Mouse (Mus musculus) liver, embryonic 13.5 days (tissue): Measurements from ENCODE around the gene Casp7. TPM values are rescaled to one million over a fixed set of nuclear protein-coding genes. Genes with fewer than 3 reads are reported as not detected.

ENCODE experiments used
- ATAC-seq: fragments of 200-750 bp; cut with Nextera tagmentation; 2 replicates; pipeline ENCODE4 v1.8.0; 2017; ENCODE audit warnings: low read depth, mild to moderate bottlenecking, moderate number of reproducible peaks, moderate library complexity
- DNase-seq: peaks from one replicate; pipeline ENCODE4 v3.0.0; 2022
- H3K27ac ChIP-seq: fragments of 300-500 bp; sonication (generic); 2 replicates; pipeline ENCODE4 v1.5.1; 2015; ENCODE audit warnings: moderate library complexity, mild to moderate bottlenecking, inconsistent platforms
- H3K27me3 ChIP-seq: fragments of 300-500 bp; sonication (generic); 2 replicates; pipeline ENCODE4 v1.6.1; 2015; ENCODE audit warnings: mild to moderate bottlenecking, inconsistent platforms
- H3K36me3 ChIP-seq: fragments of 300-500 bp; sonication (generic); 2 replicates; pipeline ENCODE4 v1.6.1; 2015; ENCODE audit warnings: mild to moderate bottlenecking, inconsistent platforms
- H3K4me1 ChIP-seq: fragments of 300-500 bp; sonication (generic); replicated peaks from 2 replicates; pipeline ENCODE4 v1.6.1; 2015; ENCODE audit warnings: inconsistent platforms
- H3K4me2 ChIP-seq: fragments of 300-500 bp; sonication (generic); 2 replicates; pipeline ENCODE4 v1.6.1; 2015; ENCODE audit warnings: inconsistent platforms, mild to moderate bottlenecking, moderate library complexity
- H3K4me3 ChIP-seq: fragments of 300-500 bp; sonication (generic); replicated peaks from 2 replicates; pipeline ENCODE4 v1.5.1; 2015; ENCODE audit warnings: mild to moderate bottlenecking, inconsistent platforms
- H3K9ac ChIP-seq: fragments of 300-500 bp; sonication (generic); 2 replicates; pipeline ENCODE4 v1.6.1; 2015; ENCODE audit warnings: mild to moderate bottlenecking, inconsistent platforms
- H3K9me3 ChIP-seq: fragments of 300-500 bp; sonication (generic); replicated peaks from 2 replicates; pipeline ENCODE4 v1.6.1; 2016; ENCODE audit warnings: inconsistent platforms
- WGBS: fragments of 180-500 bp; shearing (Covaris S2); methylation state at CpG from one replicate; pipeline ENCODE4 v1.1.7; 2015; ENCODE audit not compliant: insufficient replicate concordance; 5-methylcytosine and 5-hydroxymethylcytosine counted together
- polyA plus RNA-seq: library from polyadenylated mRNA; unstranded; fragments of >200 nt; fragmentation: Nextera tagmentation; extraction: Ambion mirVana; gene quantifications from 2 replicates; pipeline ENCODE4 v1.2.1, GENCODE M21; 2015

Casp7 gene
- polyA plus RNA-seq, 1 experiment from 2014 or later: 15.4 TPM

DNA sequence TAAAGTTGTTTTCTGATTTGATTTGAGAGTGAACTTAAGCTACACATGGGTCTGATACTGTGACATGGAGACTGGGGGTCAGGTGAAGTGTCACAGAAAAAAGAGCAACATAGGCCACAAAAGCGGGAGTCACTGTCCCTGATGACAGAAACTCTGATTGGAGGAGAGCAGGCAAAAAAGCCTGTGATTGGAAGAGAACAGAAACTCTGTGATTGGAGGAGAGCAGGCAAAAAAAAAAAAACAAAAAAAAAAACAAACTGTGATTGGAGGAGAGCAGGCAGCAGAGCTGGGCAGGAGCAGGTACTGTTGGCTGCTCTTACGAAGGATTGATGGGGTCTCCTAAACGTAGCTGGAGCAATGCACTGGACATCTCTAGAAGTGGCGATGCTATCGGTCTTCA is 11.4 kb upstream of the Casp7 start:
- H3K4me2 ChIP-seq: no peak overlapping the region
- H3K27me3 ChIP-seq: no peaks in the 10 kb centered on the region
- 74% methylated on average over 5 of the region's 5 CpGs for WGBS
- DNase-seq: no peak
- H3K9me3 ChIP-seq: no peaks in the 10 kb centered on the region
- H3K4me1 ChIP-seq: peaks cover 42% of the 10 kb centered on the region
- H3K36me3 ChIP-seq: no peaks in the 10 kb centered on the region
- no peak overlapping the region for H3K27ac ChIP-seq
- H3K9ac ChIP-seq: no peak overlapping the region
- no peak for ATAC-seq
- H3K4me3 ChIP-seq: no peak overlapping the region

DNA sequence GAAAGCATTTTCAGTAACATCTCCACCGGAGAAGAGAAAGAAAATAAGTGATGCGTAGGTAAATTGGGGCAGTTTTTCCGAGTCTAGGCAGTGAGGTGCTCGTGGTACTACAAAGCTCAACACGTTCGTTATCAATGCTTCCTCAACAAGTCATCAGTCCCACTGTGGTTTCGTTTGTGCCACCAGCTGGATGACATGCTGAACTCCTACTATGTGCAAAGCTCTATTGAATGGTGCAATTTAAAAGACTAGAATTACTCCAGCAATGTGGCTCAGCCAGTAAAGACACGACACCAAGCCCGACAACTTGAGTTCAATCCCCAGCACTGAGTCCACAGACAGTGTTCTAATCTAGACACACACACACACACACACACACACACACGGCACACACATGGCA is 10.8 kb upstream of the Casp7 start:
- H3K36me3 ChIP-seq: no peaks in the 10 kb centered on the region
- ATAC-seq (no peak), DNase-seq (no peak)
- no peak overlapping the region for H3K9ac ChIP-seq
- H3K27ac ChIP-seq: no peak overlapping the region
- WGBS: 69% methylated on average over 10 of the region's 10 CpGs
- no peak overlapping the region for H3K4me3 ChIP-seq
- H3K9me3 ChIP-seq: no peaks in the 10 kb centered on the region
- no peaks in the 10 kb centered on the region for H3K27me3 ChIP-seq
- H3K4me1 ChIP-seq: peaks cover 42% of the 10 kb centered on the region
- no peak overlapping the region for H3K4me2 ChIP-seq

DNA sequence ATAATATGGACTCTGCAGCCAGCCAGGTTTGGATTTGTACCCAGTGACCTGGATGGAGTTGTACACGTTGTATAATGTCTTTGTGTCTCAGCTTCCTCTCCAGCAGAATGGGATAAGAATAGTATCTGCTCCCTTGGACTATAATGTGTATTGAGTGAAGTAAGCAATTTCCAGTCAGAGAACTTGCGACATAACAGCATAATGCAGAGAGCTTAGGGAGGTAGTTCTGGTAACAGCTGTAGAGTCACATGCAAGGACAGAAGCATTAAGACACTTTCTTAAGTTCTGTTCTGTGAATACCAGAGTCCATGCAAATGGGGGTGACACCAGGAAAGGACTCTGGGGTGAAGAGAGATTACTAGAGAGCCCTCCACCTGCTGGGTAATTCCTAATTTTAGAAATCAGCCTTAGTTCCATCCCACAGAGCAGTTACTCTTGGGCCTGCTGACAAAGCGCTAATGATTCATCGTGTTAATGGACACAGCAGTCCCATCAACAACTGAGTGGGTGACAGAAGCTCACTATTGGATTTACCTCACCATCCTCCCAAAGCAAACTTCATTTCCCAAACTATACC is 9.1 kb upstream of the Casp7 start:
- no peak overlapping the region for H3K4me2 ChIP-seq
- ATAC-seq: no peak
- 64% methylated on average over 4 of the region's 4 CpGs for WGBS

DNA sequence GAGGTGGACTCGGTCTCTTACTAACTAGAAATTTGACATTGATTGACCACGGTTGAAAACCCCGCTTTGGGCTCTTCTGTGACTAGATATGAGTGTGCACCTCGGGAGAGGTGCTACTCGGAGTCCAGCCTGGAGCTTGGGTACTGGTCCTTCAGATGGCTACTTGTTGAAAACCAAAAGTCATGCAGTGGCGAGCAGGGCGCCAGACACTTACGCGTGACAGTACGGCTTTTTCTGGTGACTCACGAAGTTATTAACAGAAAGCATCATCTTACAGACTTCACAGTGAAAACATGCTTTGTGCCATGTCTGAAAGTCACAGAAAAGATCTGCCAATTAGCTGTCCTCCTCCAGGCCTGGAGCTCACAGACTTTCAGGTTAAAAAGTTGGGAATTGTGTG is 7.8 kb upstream of the Casp7 start:
- no peaks in the 10 kb centered on the region for H3K36me3 ChIP-seq
- no peak overlapping the region for H3K4me2 ChIP-seq
- no peaks in the 10 kb centered on the region for H3K9me3 ChIP-seq
- H3K27ac ChIP-seq: no peak overlapping the region
- ATAC-seq (no peak), DNase-seq (no peak)
- no peak overlapping the region for H3K4me3 ChIP-seq
- 70% methylated on average over 11 of the region's 11 CpGs for WGBS
- H3K4me1 ChIP-seq: peaks cover 61% of the 10 kb centered on the region
- no peak overlapping the region for H3K9ac ChIP-seq
- no peaks in the 10 kb centered on the region for H3K27me3 ChIP-seq

More for the DNA sequence above, 9.1 kb upstream of the Casp7 start:
- Histone ChIP-seq H3K27me3 (no peaks in the 10 kb centered on the region), H3K4me1 (peaks cover 48% of the 10 kb centered on the region), H3K36me3 (no peaks in the 10 kb centered on the region), H3K4me3 (no peak overlapping the region), H3K9ac (no peak overlapping the region), H3K27ac (no peak overlapping the region), H3K9me3 (no peaks in the 10 kb centered on the region)
- DNase-seq: no peak

DNA sequence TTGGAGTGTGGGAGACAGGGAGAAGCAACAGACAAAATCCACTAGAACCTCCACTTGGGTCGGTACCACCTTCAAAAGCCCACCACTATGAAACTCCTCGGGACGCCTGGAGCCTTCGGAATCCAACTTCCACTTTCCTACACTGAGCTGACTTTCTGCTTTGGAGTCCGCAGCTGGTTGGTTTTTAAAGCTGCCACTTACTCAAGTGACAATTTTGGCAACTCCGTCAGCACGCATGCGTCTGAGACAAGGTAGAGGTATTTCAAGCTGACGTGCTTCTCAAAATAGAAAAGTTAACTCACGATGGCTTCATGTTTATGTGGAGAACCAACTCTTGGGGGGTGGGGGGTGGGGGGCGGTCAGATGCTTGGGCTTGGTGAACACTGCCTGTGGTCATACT is 7.0 kb upstream of the Casp7 start, which contains the start of gene Nrap:
Gene Nrap (minus strand): TSS at position 159 of the 400 bp plus-strand sequence.
- peak within 1 kb of the TSS; percentile 18 for H3K4me2 ChIP-seq
- 71% methylated on average over 11 of the region's 11 CpGs for WGBS
- H3K9ac ChIP-seq: peak within 1 kb of the TSS; percentile 40; the same call in 1 of the 2 replicates
- ATAC-seq (no peak), DNase-seq (no peak)
- no peaks in the 10 kb centered on the region for H3K36me3 ChIP-seq
- H3K27me3 ChIP-seq: no peaks in the 10 kb centered on the region
- peak within 1 kb of the TSS; percentile 96 for H3K27ac ChIP-seq
- H3K4me1 ChIP-seq: peaks cover 68% of the 10 kb centered on the region
- H3K4me3 ChIP-seq: no peak within 1 kb of the TSS
- H3K9me3 ChIP-seq: no peaks in the 10 kb centered on the region

DNA sequence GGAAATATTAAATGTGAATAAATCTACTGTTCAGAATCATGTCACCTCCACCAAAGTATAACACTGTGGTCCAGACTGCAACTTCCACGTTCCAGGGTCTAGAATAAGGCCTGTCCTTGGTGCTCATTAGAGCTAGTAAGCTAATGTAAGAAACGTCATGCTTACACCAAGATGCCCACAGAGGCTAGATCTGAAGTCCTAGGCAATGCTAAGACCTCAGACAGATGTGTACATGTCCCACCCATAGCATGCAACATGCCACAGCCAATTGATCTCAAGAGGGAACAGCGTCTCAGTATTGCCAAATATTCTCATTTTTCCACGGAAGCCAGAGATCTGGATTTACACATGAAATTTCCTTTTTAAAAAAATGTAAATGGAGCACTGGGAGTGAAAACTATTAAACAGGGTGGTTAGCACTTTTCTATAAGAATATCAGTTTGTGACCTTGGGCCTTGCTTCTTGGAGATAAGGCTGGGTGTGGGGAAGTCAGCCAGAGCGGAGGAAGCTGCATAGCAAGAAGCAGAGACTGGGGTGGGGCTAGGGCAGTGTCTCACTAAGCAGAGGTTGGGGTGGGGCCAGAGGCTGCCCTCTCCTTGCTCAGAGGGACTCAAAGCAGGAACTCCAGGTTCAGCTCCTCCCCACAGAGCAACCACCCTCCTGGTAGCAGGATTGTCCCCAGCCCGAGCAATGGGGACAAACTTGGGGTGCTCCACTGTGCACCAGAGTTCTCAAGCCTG is 5.5 kb upstream of the Casp7 start:
- WGBS: 14% methylated on average over 6 of the region's 6 CpGs
- H3K9ac ChIP-seq: peak overlapping the region; percentile 57
- H3K27ac ChIP-seq: peak overlapping the region; percentile 96
- H3K4me3 ChIP-seq: peak overlapping the region; percentile 33
- ATAC-seq (peak; percentile 99), DNase-seq (peak; percentile 92)
- no peaks in the 10 kb centered on the region for H3K27me3 ChIP-seq
- H3K9me3 ChIP-seq: no peaks in the 10 kb centered on the region
- H3K4me1 ChIP-seq: peaks cover 84% of the 10 kb centered on the region
- peak overlapping the region; percentile 67 for H3K4me2 ChIP-seq
- H3K36me3 ChIP-seq: no peaks in the 10 kb centered on the region

DNA sequence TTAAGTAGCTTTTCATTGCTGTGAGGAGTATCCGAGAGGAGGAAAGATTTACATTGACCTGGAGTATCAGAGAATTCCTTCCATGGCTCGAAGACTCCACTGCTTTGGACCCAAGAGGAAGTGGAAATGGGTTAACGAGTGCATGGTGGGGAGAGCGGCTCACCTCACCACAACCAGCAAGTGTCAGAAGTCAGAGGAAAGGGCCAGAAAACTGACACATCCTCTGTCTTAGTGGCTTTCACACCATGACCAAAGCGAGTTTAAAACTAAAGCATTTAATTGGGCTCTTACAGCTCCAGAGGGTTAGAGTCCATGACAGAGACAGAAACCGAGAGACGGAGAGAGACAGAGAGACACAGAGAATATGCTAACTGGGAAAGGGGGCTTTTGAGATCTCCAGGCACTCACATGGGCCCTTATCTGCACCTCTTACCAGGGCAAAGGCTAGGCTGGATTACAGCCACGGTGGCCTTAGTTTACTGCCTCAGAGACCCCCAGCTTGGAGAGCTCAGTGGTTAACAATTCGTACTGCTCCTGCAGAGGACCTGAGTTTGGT is 3.5 kb upstream of the Casp7 start:
- WGBS: 54% methylated on average over 9 of the region's 9 CpGs
- H3K27me3 ChIP-seq: no peaks in the 10 kb centered on the region
- H3K36me3 ChIP-seq: no peaks in the 10 kb centered on the region
- H3K9me3 ChIP-seq: no peaks in the 10 kb centered on the region
- no peak overlapping the region for H3K4me2 ChIP-seq
- peak overlapping the region; percentile 19 for H3K9ac ChIP-seq
- ATAC-seq: no peak
- peaks cover 89% of the 10 kb centered on the region for H3K4me1 ChIP-seq
- no peak for DNase-seq
- peak overlapping the region; percentile 79 for H3K27ac ChIP-seq
- H3K4me3 ChIP-seq: no peak overlapping the region

DNA sequence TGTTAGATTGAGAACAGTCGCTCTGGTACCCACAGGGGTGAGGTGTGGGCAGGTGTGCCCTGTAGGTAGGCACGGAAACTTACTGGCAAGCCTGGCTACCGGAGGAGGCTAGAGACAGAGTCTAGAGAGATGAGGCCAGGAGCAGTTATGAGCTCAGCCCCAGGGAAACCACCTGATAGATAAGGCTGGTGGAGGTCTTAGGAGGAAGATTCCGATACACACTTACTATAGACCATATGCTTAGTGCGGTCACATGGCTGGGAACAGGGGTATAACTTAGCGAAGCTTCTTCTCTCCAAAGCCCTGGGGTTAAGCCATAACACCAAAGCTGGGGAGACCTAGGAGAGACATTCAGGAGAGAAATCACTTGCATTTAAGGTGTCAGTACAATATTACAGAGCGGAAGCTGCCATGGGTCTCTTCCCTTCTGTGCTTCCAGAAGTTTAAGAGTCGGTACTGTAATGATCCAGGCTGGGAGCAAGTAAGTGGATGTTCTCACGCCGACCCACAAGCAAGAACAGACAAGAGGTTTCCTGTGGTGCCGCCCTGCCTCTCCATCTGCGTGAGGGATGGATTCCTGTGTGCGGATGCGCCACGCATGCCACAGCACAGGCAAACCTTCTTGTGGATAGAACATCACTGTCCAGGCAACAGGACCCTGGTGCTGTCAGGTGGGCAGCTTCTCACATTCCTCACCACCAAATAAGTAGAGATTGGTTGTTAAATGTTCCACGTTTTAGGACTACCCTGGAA is 1.6 kb upstream of the Casp7 start:
- Histone ChIP-seq H3K27ac (peak overlapping the region; percentile 79), H3K4me2 (peak overlapping the region; percentile 13; the same call in 1 of the 2 replicates), H3K9me3 (no peaks in the 10 kb centered on the region), H3K4me3 (no peak overlapping the region), H3K36me3 (no peaks in the 10 kb centered on the region), H3K9ac (peak overlapping the region; percentile 89), H3K4me1 (peaks cover 96% of the 10 kb centered on the region), H3K27me3 (no peaks in the 10 kb centered on the region)
- ATAC-seq: no peak
- no peak for DNase-seq
- 66% methylated on average over 16 of the region's 16 CpGs for WGBS

DNA sequence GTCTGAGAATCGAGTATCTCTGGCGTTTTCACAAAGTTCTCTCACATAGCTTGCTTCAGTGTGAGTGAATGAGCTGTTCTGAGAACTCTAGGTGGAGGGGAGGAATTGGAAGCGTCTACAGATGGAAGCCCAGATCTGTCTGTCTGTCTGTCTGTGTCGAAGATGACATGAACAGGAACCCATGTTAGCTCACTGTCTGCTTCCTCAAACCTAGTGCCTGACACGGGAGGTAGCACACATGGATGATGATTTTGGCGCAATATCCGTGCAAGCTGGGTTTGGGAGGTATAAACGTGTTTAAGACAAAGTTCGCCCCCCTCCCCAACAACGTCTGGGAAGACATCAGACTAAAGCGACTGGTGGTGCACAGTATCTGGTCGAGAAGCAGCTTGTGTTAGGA is 702 bp upstream of the Casp7 start:
- ATAC-seq (no peak), DNase-seq (no peak)
- Histone ChIP-seq H3K9ac (peak overlapping the region; percentile 89), H3K4me2 (peak overlapping the region; percentile 98), H3K27me3 (no peaks in the 10 kb centered on the region), H3K9me3 (no peaks in the 10 kb centered on the region), H3K27ac (peak overlapping the region; percentile 79), H3K36me3 (no peaks in the 10 kb centered on the region), H3K4me3 (peak overlapping the region; percentile 81), H3K4me1 (peaks cover 93% of the 10 kb centered on the region)
- 17% methylated on average over 12 of the region's 12 CpGs for WGBS

DNA sequence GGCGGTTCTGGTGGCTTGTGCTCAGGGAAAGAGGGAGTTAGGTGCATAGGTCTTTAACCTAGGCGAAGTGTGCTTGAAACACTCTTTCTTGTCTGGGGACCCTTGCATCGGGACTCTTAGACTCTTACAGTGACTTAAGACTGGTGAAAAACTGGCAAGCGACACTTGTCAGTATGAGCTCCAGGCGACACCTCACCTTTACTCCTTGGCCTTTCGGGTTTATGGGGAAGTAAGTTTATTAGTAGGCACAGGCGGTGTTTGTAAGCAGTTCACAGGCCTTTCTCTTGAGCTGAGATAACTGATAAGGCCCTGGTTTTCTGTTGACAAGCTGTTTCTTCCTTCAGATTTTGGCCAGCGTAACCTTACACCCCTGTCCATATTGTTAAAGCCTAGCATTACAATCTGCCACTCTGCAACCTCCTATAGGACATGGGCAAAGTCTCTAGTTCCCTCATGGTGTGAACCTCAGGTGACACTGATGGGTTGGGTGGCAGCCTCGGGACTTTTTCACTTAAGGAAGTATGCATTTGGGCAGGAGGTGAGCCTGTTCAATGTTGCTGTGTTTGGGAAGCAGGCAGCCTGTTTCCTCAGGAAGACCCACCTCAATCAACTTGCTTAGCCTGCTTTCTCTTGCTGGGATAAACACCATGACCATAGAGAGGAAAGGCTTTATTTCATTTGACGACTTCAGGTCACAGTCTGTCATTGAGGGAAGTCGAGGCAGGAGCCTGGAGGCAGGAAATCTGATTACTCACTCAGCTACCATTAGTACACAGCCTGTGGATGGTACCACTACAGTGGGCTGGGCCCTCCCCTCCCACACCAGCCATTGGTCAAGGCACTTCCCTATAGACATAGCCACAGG is 966 bp downstream of the Casp7 start:
- H3K9ac ChIP-seq: peak overlapping the region; percentile 89
- DNase-seq (no peak), ATAC-seq (peak; percentile 4; the same call in 1 of the 2 replicates)
- H3K4me1 ChIP-seq: peaks cover 77% of the 10 kb centered on the region
- peak overlapping the region; percentile 79 for H3K27ac ChIP-seq
- H3K27me3 ChIP-seq: no peaks in the 10 kb centered on the region
- H3K4me2 ChIP-seq: peak overlapping the region; percentile 98
- 14% methylated on average over 11 of the region's 11 CpGs for WGBS
- H3K9me3 ChIP-seq: no peaks in the 10 kb centered on the region
- H3K4me3 ChIP-seq: peak overlapping the region; percentile 81
- no peaks in the 10 kb centered on the region for H3K36me3 ChIP-seq

DNA sequence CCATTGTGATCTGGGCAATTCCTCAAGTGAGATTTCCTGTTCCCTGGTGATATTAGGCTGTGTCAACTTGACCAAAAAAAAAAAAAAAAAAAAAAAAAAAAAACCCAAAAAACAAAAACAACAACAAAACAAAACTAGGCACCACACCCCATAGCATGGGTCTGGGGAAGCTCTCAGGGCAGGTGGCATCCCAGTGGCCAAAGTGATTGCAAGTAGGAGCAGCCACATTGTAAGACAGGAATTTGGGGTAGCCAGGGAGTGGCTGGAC is 1.5 kb downstream of the Casp7 start:
- Histone ChIP-seq H3K27ac (peak overlapping the region; percentile 20; the same call in 1 of the 2 replicates), H3K27me3 (no peaks in the 10 kb centered on the region), H3K36me3 (no peaks in the 10 kb centered on the region), H3K4me3 (peak overlapping the region; percentile 81; the same call in 1 of the 2 replicates), H3K4me2 (peak overlapping the region; percentile 98), H3K9me3 (no peaks in the 10 kb centered on the region), H3K9ac (peak overlapping the region; percentile 8; the same call in 1 of the 2 replicates), H3K4me1 (peaks cover 72% of the 10 kb centered on the region)
- no peak for ATAC-seq
- no peak for DNase-seq
